Mouse (Mus musculus): ENCODE data around the gene Cyp2a5. TPM values are rescaled to one million over a fixed set of nuclear protein-coding genes. Genes with fewer than 3 reads are reported as not detected.

The Cyp2a5 gene
- not detected for polyA plus RNA-seq (2017; shearing (Covaris generic))

DNA sequence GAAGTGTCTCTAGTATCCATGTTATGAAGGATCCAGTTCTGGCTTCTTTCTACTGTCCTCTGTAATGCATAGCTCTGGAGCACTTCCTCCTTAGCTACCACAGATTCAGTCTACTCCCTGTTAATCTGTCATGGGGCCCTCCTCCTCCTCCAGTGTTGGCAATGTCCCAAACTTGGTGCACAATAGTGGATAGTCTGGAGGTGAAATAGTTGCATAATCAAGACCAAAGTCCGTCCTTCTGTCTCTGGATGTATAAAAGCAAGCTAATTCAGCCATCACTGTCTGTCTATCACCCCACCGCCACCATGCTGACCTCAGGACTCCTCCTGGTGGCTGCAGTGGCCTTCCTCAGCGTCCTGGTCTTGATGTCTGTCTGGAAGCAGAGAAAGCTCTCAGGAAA is at the start of gene Cyp2a5:
Cyp2a5 (plus strand) TSS at position 247 of the 400 bp plus-strand sequence.

DNA sequence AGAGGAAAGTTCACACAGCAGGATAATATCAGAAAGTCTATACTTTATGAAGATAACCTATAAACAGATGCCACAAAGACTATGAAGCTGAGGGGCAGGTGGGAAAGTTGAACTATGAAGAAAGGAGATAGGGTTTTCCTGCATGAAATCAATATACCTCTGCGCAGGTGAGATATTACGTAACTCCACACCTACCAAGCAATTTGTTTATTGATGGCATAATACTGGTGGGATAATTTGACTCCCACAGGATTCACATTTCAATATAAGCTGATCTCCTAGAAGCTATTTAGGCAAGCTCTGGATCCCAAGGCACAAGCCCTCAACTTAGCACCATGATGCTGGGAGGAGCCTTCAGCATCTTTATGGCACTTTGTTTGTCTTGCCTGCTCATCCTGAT is 26.5 kb upstream of the Cyp2a5 start, which contains the start of gene Cyp2g1:
Cyp2g1 (plus strand) TSS at position 301 of the 400 bp plus-strand sequence.

Other genes with a start within 250 kb of the Cyp2a5 start
- gene Vmn1r185, start 216.8 kb upstream of the Cyp2a5 start, polyA plus RNA-seq (2017; shearing (Covaris generic)) = not detected
- 0.13 TPM for gene Cyp2b23, start 148.9 kb upstream of the Cyp2a5 start, polyA plus RNA-seq (2017; shearing (Covaris generic))
- gene Cyp2b19, start 78.2 kb upstream of the Cyp2a5 start, polyA plus RNA-seq (2017; shearing (Covaris generic)) = not detected
- not detected for gene Cyp2g1, start 26.4 kb upstream of the Cyp2a5 start, polyA plus RNA-seq (2017; shearing (Covaris generic))
- gene Cyp2a22, start 104.1 kb downstream of the Cyp2a5 start, polyA plus RNA-seq (2017; shearing (Covaris generic)) = not detected
- gene Cyp2a12, start 193.8 kb downstream of the Cyp2a5 start, polyA plus RNA-seq (2017; shearing (Covaris generic)) = not detected